Mouse (Mus musculus): ENCODE measurements at regions not wholly inside any gene's neighbourhood (a gene's known extent, or its start where the extent isn't known, plus 50 kb on each side); places are given as distances from the start of the nearest gene placed in this dataset.

GRCm38 (mm10) chr1:73113137-73113536, 97.4 kb upstream of the Tnp1 start:
- TF ChIP-seq POLR2A (IDR thresholded peaks at IDR 0.05; ENCODE audit: low read depth, low read length) (no peak), CTCF (conservative IDR thresholded peaks at IDR 0.05 in 1 of 2, IDR thresholded peaks at IDR 0.05 in 1 of 2; ENCODE audit: low read depth in 2 of 2, low read length in 2 of 2) (no peak), USF2 (conservative IDR thresholded peaks at IDR 0.05; ENCODE audit: low read depth, low read length) (no peak), USF1 (IDR thresholded peaks at IDR 0.05; ENCODE audit: low read depth, low read length) (no peak)
